Mouse (Mus musculus): ENCODE measurements at regions not wholly inside any gene's neighbourhood (a gene's known extent, or its start where the extent isn't known, plus 50 kb on each side); places are given as distances from the start of the nearest gene placed in this dataset.

GRCm38 (mm10) chr14:86184663-86185381 lies 956.2 kb downstream of the Diaph3 start:
- Histone ChIP-seq H3K36me3 (ENCODE audit: control insufficient read depth, insufficient read depth, low read length) (no peaks in the 10 kb centered on the region), H3K4me2 (ENCODE audit: low read depth, low read length) (no peak overlapping the region), H3K27me3 (replicated peaks; ENCODE audit: control insufficient read depth, insufficient read depth, low read length) (no peaks in the 10 kb centered on the region), H3K27ac (ENCODE audit: low read length) (no peak overlapping the region), H3K4me3 (ENCODE audit: low read length) (no peak overlapping the region), H3K9me3 (ENCODE audit: control insufficient read depth, low read length) (no peaks in the 10 kb centered on the region), H3K4me1 (ENCODE audit: control insufficient read depth, insufficient read depth, low read length) (no peaks in the 10 kb centered on the region), H3K9ac (ENCODE audit: low read depth, low read length) (no peak overlapping the region)
- no peak for ATAC-seq
- WGBS: 67% methylated on average over 4 of the region's 4 CpGs

- Histone ChIP-seq H3K27me3 (replicated peaks; ENCODE audit: control insufficient read depth, insufficient read depth, low read length) (no peaks in the 10 kb centered on the region), H3K9ac (ENCODE audit: low read depth, low read length) (no peak overlapping the region), H3K4me2 (ENCODE audit: low read depth, low read length) (no peak overlapping the region), H3K4me3 (ENCODE audit: low read length) (no peak overlapping the region), H3K9me3 (ENCODE audit: control insufficient read depth, low read length) (no peaks in the 10 kb centered on the region), H3K36me3 (ENCODE audit: control insufficient read depth, insufficient read depth, low read length) (no peaks in the 10 kb centered on the region), H3K27ac (ENCODE audit: low read length) (no peak overlapping the region), H3K4me1 (ENCODE audit: control insufficient read depth, insufficient read depth, low read length) (no peaks in the 10 kb centered on the region)
- no peak for ATAC-seq
- WGBS: 84% methylated on average over 4 of the region's 4 CpGs
Measured at GRCm38 (mm10) chr14:86178517-86178916, 962.5 kb downstream of the Diaph3 start.

GRCm38 (mm10) chr14:86171118-86171517 lies 969.9 kb downstream of the Diaph3 start:
- WGBS: 45% methylated on average over 1 of the region's 1 CpGs
- Histone ChIP-seq H3K9me3 (ENCODE audit: control insufficient read depth, low read length) (no peaks in the 10 kb centered on the region), H3K9ac (ENCODE audit: low read depth, low read length) (no peak overlapping the region), H3K36me3 (ENCODE audit: control insufficient read depth, insufficient read depth, low read length) (no peaks in the 10 kb centered on the region), H3K27me3 (replicated peaks; ENCODE audit: control insufficient read depth, insufficient read depth, low read length) (no peaks in the 10 kb centered on the region), H3K4me3 (ENCODE audit: low read length) (no peak overlapping the region), H3K4me1 (ENCODE audit: control insufficient read depth, insufficient read depth, low read length) (no peaks in the 10 kb centered on the region), H3K27ac (ENCODE audit: low read length) (no peak overlapping the region), H3K4me2 (ENCODE audit: low read depth, low read length) (no peak overlapping the region)
- no peak for ATAC-seq

GRCm38 (mm10) chr14:86159151-86159550 lies 981.9 kb downstream of the Diaph3 start:
- H3K36me3 ChIP-seq (ENCODE audit: control insufficient read depth, insufficient read depth, low read length): no peaks in the 10 kb centered on the region
- H3K4me2 ChIP-seq (ENCODE audit: low read depth, low read length): no peak overlapping the region
- H3K4me1 ChIP-seq (ENCODE audit: control insufficient read depth, insufficient read depth, low read length): no peaks in the 10 kb centered on the region
- no peak overlapping the region for H3K4me3 ChIP-seq (ENCODE audit: low read length)
- no peak for ATAC-seq
- no peak overlapping the region for H3K27ac ChIP-seq (ENCODE audit: low read length)
- H3K27me3 ChIP-seq (replicated peaks; ENCODE audit: control insufficient read depth, insufficient read depth, low read length): no peaks in the 10 kb centered on the region
- WGBS: 93% methylated on average over 10 of the region's 10 CpGs
- no peaks in the 10 kb centered on the region for H3K9me3 ChIP-seq (ENCODE audit: control insufficient read depth, low read length)
- H3K9ac ChIP-seq (ENCODE audit: low read depth, low read length): no peak overlapping the region

DNA sequence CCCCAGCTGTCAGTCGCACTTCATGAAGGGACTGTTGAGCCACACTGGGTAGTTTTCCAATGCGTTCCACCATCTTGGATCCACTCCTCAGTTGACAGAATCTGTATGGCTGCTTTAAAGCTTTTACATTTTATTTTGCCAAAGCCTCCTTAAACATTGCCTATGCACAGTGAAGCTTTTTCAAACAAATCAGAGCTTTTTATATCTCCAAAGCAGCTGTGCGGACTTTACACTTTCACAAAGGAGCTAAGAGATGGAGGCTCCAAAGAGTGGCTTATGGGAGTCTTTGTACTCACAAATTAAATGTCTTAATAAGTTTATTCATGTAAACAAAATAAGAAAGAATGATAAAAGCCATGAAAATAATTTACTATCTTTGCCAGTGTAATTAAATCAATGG lies 986.3 kb downstream of the Diaph3 start:
- no peaks in the 10 kb centered on the region for H3K9me3 ChIP-seq (ENCODE audit: control insufficient read depth, low read length)
- H3K27me3 ChIP-seq (replicated peaks; ENCODE audit: control insufficient read depth, insufficient read depth, low read length): no peaks in the 10 kb centered on the region
- WGBS: 95% methylated on average over 3 of the region's 3 CpGs
- no peaks in the 10 kb centered on the region for H3K36me3 ChIP-seq (ENCODE audit: control insufficient read depth, insufficient read depth, low read length)
- no peak overlapping the region for H3K9ac ChIP-seq (ENCODE audit: low read depth, low read length)
- ATAC-seq: no peak
- H3K27ac ChIP-seq (ENCODE audit: low read length): no peak overlapping the region
- H3K4me1 ChIP-seq (ENCODE audit: control insufficient read depth, insufficient read depth, low read length): no peaks in the 10 kb centered on the region
- H3K4me3 ChIP-seq (ENCODE audit: low read length): no peak overlapping the region
- no peak overlapping the region for H3K4me2 ChIP-seq (ENCODE audit: low read depth, low read length)

- WGBS: 86% methylated on average over 1 of the region's 1 CpGs
- no peak overlapping the region for H3K4me3 ChIP-seq (ENCODE audit: low read length)
- no peak for ATAC-seq
Measured at GRCm38 (mm10) chr14:86151276-86151675, 989.8 kb downstream of the Diaph3 start.

GRCm38 (mm10) chr14:86150329-86150866 lies 990.6 kb downstream of the Diaph3 start:
- Histone ChIP-seq H3K4me1 (ENCODE audit: control insufficient read depth, insufficient read depth, low read length) (no peaks in the 10 kb centered on the region), H3K27me3 (replicated peaks; ENCODE audit: control insufficient read depth, insufficient read depth, low read length) (no peaks in the 10 kb centered on the region), H3K4me2 (ENCODE audit: low read depth, low read length) (no peak overlapping the region), H3K27ac (ENCODE audit: low read length) (no peak overlapping the region), H3K4me3 (ENCODE audit: low read length) (no peak overlapping the region), H3K36me3 (ENCODE audit: control insufficient read depth, insufficient read depth, low read length) (no peaks in the 10 kb centered on the region), H3K9me3 (ENCODE audit: control insufficient read depth, low read length) (no peaks in the 10 kb centered on the region), H3K9ac (ENCODE audit: low read depth, low read length) (no peak overlapping the region)
- 86% methylated on average over 3 of the region's 3 CpGs for WGBS
- no peak for ATAC-seq

More at GRCm38 (mm10) chr14:86151276-86151675, 989.8 kb downstream of the Diaph3 start:
- Histone ChIP-seq H3K27ac (ENCODE audit: low read length) (no peak overlapping the region), H3K4me2 (ENCODE audit: low read depth, low read length) (no peak overlapping the region), H3K9ac (ENCODE audit: low read depth, low read length) (no peak overlapping the region), H3K4me1 (ENCODE audit: control insufficient read depth, insufficient read depth, low read length) (no peaks in the 10 kb centered on the region), H3K9me3 (ENCODE audit: control insufficient read depth, low read length) (no peaks in the 10 kb centered on the region), H3K36me3 (ENCODE audit: control insufficient read depth, insufficient read depth, low read length) (no peaks in the 10 kb centered on the region), H3K27me3 (replicated peaks; ENCODE audit: control insufficient read depth, insufficient read depth, low read length) (no peaks in the 10 kb centered on the region)

- no peak overlapping the region for H3K4me2 ChIP-seq (ENCODE audit: low read depth, low read length)
- H3K36me3 ChIP-seq (ENCODE audit: control insufficient read depth, insufficient read depth, low read length): no peaks in the 10 kb centered on the region
- no peaks in the 10 kb centered on the region for H3K9me3 ChIP-seq (ENCODE audit: control insufficient read depth, low read length)
- 58% methylated on average over 4 of the region's 4 CpGs for WGBS
- no peak overlapping the region for H3K27ac ChIP-seq (ENCODE audit: low read length)
- H3K4me1 ChIP-seq (ENCODE audit: control insufficient read depth, insufficient read depth, low read length): no peaks in the 10 kb centered on the region
- no peak overlapping the region for H3K4me3 ChIP-seq (ENCODE audit: low read length)
- ATAC-seq: no peak
- no peaks in the 10 kb centered on the region for H3K27me3 ChIP-seq (replicated peaks; ENCODE audit: control insufficient read depth, insufficient read depth, low read length)
- no peak overlapping the region for H3K9ac ChIP-seq (ENCODE audit: low read depth, low read length)
Measured at GRCm38 (mm10) chr14:86115254-86116057, 1025.6 kb downstream of the Diaph3 start.

DNA sequence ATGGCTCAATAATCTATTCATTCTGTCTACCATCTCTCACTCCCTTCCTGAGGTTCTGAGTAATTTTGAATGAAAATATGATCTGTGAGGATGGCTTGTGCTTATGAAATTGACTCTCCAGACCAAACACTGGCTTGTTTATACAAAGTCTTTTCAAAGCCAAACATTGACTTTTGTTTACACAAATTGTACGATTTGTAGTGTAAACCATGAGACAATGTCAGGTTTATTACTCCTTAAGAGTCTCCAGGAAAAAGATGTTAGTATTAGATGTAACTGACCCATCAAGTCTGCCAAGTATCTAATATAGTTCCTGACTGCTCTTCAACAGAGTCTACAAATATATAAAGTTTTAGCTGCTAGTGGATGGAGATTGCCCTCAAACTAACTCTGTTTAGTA lies 1039.5 kb downstream of the Diaph3 start:
- no peak overlapping the region for H3K27ac ChIP-seq (ENCODE audit: low read length)
- WGBS: 38% methylated on average over 1 of the region's 1 CpGs
- no peaks in the 10 kb centered on the region for H3K36me3 ChIP-seq (ENCODE audit: control insufficient read depth, insufficient read depth, low read length)
- H3K27me3 ChIP-seq (replicated peaks; ENCODE audit: control insufficient read depth, insufficient read depth, low read length): no peaks in the 10 kb centered on the region
- ATAC-seq: no peak
- H3K4me3 ChIP-seq (ENCODE audit: low read length): no peak overlapping the region
- H3K9me3 ChIP-seq (ENCODE audit: control insufficient read depth, low read length): no peaks in the 10 kb centered on the region
- H3K4me1 ChIP-seq (ENCODE audit: control insufficient read depth, insufficient read depth, low read length): no peaks in the 10 kb centered on the region
- no peak overlapping the region for H3K4me2 ChIP-seq (ENCODE audit: low read depth, low read length)
- no peak overlapping the region for H3K9ac ChIP-seq (ENCODE audit: low read depth, low read length)
